Mouse (Mus musculus): ENCODE measurements at regions not wholly inside any gene's neighbourhood (a gene's known extent, or its start where the extent isn't known, plus 50 kb on each side); places are given as distances from the start of the nearest gene placed in this dataset.

DNA sequence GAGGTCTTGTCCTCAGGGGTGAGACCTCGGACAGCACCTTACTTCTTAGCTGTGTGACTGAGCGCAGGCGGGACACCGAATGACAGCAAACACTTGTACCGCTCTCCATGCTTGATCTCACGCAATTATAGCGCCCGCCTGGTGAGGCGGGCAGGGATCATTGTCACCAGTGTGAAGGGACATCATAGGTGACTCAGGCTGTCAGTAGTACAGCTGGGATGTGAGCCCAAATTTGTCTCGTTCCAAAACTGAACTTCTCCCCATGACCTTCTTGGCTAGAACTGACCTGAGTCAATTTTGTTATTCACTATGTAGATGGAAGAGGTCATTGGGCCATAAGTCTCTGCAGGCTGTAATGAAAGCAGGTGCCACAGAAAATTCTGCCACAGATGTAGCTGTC is 104.1 kb upstream of the Rad23b start:
- no peak overlapping the region for H3K27ac ChIP-seq (ENCODE audit: insufficient read depth, low read length)
- H3K36me3 ChIP-seq (ENCODE audit: control insufficient read depth, insufficient read depth, low read length, poor library complexity, severe bottlenecking): no peaks in the 10 kb centered on the region
- H3K9ac ChIP-seq (ENCODE audit: low read depth, poor library complexity, severe bottlenecking): no peak overlapping the region
- no peak for TF ChIP-seq CTCF (IDR thresholded peaks at IDR 0.05; ENCODE audit: low read depth, low read length)
- TF ChIP-seq EP300 (IDR thresholded peaks at IDR 0.05; ENCODE audit: insufficient read depth, low read depth, low read length): no peak
- TF ChIP-seq POLR2A (IDR thresholded peaks at IDR 0.05; ENCODE audit: insufficient read depth, low read length): no peak
- H3K4me3 ChIP-seq (ENCODE audit: low read depth, low read length): no peak overlapping the region
- H3K4me1 ChIP-seq (ENCODE audit: control insufficient read depth, insufficient read depth, low read length): peaks cover 4% of the 10 kb centered on the region
- no peaks in the 10 kb centered on the region for H3K9me3 ChIP-seq (replicated peaks; ENCODE audit: control insufficient read depth, insufficient read depth, low read length, poor library complexity, severe bottlenecking)
- H3K27me3 ChIP-seq (ENCODE audit: control insufficient read depth, insufficient read depth, low read length, poor library complexity, severe bottlenecking): no peaks in the 10 kb centered on the region

DNA sequence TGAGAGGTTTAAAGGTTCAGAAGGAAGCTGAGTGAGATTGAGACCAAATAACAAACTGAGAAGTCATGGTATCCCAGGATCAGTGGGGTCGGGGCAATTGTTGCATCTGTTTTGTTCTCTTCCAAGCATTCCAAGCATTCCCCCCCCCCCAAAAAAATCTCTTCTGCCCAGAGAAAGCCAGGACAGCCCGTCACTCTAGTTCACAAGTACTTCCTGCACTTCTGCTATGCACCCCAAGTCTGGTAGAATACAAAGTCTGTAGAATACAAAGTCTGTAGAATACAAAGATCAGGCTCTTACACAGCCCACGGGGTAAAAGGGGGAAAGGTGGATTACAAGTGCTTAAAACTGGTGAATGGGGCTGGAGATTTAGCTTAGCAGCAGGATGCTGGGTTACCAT is 99.5 kb upstream of the Rad23b start:
- Histone ChIP-seq H3K36me3 (ENCODE audit: control insufficient read depth, insufficient read depth, low read length, poor library complexity, severe bottlenecking) (no peaks in the 10 kb centered on the region), H3K9ac (ENCODE audit: low read depth, poor library complexity, severe bottlenecking) (no peak overlapping the region), H3K4me1 (ENCODE audit: control insufficient read depth, insufficient read depth, low read length) (peaks cover 4% of the 10 kb centered on the region), H3K27me3 (ENCODE audit: control insufficient read depth, insufficient read depth, low read length, poor library complexity, severe bottlenecking) (no peaks in the 10 kb centered on the region), H3K4me3 (ENCODE audit: low read depth, low read length) (no peak overlapping the region), H3K9me3 (replicated peaks; ENCODE audit: control insufficient read depth, insufficient read depth, low read length, poor library complexity, severe bottlenecking) (no peaks in the 10 kb centered on the region), H3K27ac (ENCODE audit: insufficient read depth, low read length) (no peak overlapping the region)
- no peak for TF ChIP-seq POLR2A (IDR thresholded peaks at IDR 0.05; ENCODE audit: insufficient read depth, low read length)
- no peak for TF ChIP-seq CTCF (IDR thresholded peaks at IDR 0.05; ENCODE audit: low read depth, low read length)
- TF ChIP-seq EP300 (IDR thresholded peaks at IDR 0.05; ENCODE audit: insufficient read depth, low read depth, low read length): no peak

DNA sequence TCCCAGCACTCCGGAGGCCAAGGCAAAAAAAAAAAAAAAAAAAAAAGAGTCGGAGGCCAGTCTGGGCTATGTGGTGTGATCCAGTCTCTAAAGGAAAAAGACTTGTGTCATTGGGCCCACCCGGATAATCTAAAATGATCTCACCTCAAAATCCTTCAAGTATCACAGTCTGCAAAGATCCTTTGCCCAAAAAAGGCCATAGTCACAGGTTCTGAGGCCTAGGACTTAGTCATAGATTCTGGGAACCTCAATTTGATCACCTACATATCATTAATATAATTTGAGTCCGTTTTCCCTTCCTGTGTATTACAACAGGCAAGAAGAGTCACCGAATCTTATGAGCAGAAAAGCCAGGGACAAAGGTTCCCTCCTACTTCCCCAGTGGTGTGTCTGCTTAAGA is 98.3 kb upstream of the Rad23b start:
- Histone ChIP-seq H3K27ac (ENCODE audit: insufficient read depth, low read length) (no peak overlapping the region), H3K4me1 (ENCODE audit: control insufficient read depth, insufficient read depth, low read length) (peaks cover 4% of the 10 kb centered on the region), H3K9ac (ENCODE audit: low read depth, poor library complexity, severe bottlenecking) (no peak overlapping the region), H3K36me3 (ENCODE audit: control insufficient read depth, insufficient read depth, low read length, poor library complexity, severe bottlenecking) (no peaks in the 10 kb centered on the region), H3K9me3 (replicated peaks; ENCODE audit: control insufficient read depth, insufficient read depth, low read length, poor library complexity, severe bottlenecking) (no peaks in the 10 kb centered on the region), H3K4me3 (ENCODE audit: low read depth, low read length) (no peak overlapping the region), H3K27me3 (ENCODE audit: control insufficient read depth, insufficient read depth, low read length, poor library complexity, severe bottlenecking) (no peaks in the 10 kb centered on the region)
- TF ChIP-seq CTCF (IDR thresholded peaks at IDR 0.05; ENCODE audit: low read depth, low read length) (no peak), POLR2A (IDR thresholded peaks at IDR 0.05; ENCODE audit: insufficient read depth, low read length) (no peak), EP300 (IDR thresholded peaks at IDR 0.05; ENCODE audit: insufficient read depth, low read depth, low read length) (no peak)

DNA sequence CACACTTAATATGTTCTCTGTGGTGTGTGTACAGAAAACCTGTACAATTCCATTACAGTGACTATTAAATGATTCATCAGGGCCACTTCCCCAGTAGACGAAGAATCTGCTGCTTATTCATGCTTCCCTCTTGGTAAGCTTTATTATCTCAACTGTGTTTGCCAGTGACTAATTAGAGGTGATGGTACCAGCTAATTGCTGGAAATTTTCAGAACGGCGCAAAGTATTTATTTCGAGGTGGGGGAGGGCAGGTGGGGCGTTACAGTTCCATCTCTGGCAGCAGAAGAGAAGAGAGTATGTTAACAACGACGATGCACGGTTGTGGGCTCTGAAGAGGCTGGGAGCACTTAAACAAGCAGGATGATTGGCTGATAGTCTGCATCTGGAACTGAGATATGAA is 96.1 kb upstream of the Rad23b start:
- H3K4me3 ChIP-seq (ENCODE audit: low read depth, low read length): no peak overlapping the region
- H3K36me3 ChIP-seq (ENCODE audit: control insufficient read depth, insufficient read depth, low read length, poor library complexity, severe bottlenecking): no peaks in the 10 kb centered on the region
- H3K4me1 ChIP-seq (ENCODE audit: control insufficient read depth, insufficient read depth, low read length): peaks cover 1% of the 10 kb centered on the region
- no peak for TF ChIP-seq EP300 (IDR thresholded peaks at IDR 0.05; ENCODE audit: insufficient read depth, low read depth, low read length)
- TF ChIP-seq POLR2A (IDR thresholded peaks at IDR 0.05; ENCODE audit: insufficient read depth, low read length): no peak
- no peak for TF ChIP-seq CTCF (IDR thresholded peaks at IDR 0.05; ENCODE audit: low read depth, low read length)
- H3K9me3 ChIP-seq (replicated peaks; ENCODE audit: control insufficient read depth, insufficient read depth, low read length, poor library complexity, severe bottlenecking): no peaks in the 10 kb centered on the region
- no peak overlapping the region for H3K27ac ChIP-seq (ENCODE audit: insufficient read depth, low read length)
- no peaks in the 10 kb centered on the region for H3K27me3 ChIP-seq (ENCODE audit: control insufficient read depth, insufficient read depth, low read length, poor library complexity, severe bottlenecking)
- no peak overlapping the region for H3K9ac ChIP-seq (ENCODE audit: low read depth, poor library complexity, severe bottlenecking)

DNA sequence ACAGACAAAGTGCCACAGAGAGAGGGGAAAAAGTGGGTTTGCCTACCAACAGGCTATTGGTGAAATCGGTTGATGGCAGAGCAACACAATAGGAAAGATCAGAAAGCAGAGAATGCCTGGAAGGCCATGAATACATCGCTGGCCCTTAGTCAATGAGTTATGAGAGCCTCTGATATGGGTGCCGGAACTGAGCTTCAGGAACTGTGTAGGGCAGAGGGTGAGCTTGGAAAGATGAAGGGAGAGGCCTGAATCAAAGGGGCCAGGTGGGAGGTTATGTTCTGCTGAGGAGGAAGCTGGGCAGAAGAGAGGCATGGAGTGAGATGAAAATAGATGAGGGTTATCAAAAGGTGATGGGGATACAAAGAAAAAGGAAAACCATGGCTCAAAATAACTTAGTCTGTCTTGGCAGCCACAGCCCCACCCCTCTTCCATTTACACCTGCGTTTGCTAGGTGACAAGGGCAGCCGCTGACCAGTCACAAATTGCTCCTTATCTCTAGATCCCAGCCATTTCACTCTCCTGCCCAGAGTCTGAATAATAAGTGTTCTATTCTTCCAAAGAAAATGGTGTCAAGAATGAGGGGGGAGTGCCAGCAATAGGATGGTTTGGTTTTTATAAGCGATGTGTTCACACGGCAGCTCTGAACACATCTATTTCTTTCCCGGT is 77.7 kb upstream of the Rad23b start:
- no peak for TF ChIP-seq EP300 (IDR thresholded peaks at IDR 0.05; ENCODE audit: insufficient read depth, low read depth, low read length)
- no peak for TF ChIP-seq CTCF (IDR thresholded peaks at IDR 0.05; ENCODE audit: low read depth, low read length)
- no peak for TF ChIP-seq POLR2A (IDR thresholded peaks at IDR 0.05; ENCODE audit: insufficient read depth, low read length)
- H3K27ac ChIP-seq (ENCODE audit: insufficient read depth, low read length): no peak overlapping the region
- no peaks in the 10 kb centered on the region for H3K4me1 ChIP-seq (ENCODE audit: control insufficient read depth, insufficient read depth, low read length)
- H3K27me3 ChIP-seq (ENCODE audit: control insufficient read depth, insufficient read depth, low read length, poor library complexity, severe bottlenecking): no peaks in the 10 kb centered on the region
- no peaks in the 10 kb centered on the region for H3K36me3 ChIP-seq (ENCODE audit: control insufficient read depth, insufficient read depth, low read length, poor library complexity, severe bottlenecking)
- no peaks in the 10 kb centered on the region for H3K9me3 ChIP-seq (replicated peaks; ENCODE audit: control insufficient read depth, insufficient read depth, low read length, poor library complexity, severe bottlenecking)
- no peak overlapping the region for H3K4me3 ChIP-seq (ENCODE audit: low read depth, low read length)
- H3K9ac ChIP-seq (ENCODE audit: low read depth, poor library complexity, severe bottlenecking): no peak overlapping the region

DNA sequence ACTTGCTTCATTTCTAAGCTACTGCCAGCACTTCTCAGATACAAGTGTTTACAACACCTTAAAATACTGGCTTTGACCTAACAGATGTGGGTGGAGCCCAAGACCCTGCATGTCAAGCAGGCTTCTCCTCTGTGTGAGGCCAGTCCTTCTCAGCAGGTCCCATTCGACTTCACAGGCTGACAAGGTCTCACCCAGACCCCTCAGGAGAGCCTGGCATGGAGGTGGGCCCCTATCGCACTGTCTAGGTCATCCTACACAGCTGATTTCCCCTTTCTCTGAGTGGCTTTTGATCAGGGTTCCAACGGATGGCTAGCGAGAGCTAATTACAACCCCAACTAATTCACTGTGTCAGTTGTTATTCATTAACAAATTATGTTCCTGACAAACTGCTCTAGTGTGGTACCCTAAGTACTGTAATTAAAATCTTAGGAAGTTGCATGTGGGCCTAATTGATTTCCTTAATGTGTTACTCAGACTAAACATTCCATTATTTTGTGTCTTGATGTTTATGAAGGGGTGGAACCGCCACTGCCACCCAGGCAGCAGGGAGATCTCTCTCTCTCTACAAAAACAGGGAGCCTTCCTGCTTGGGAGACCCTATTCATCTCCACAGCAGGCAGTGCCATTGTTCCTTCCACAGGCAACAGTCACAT is 73.4 kb upstream of the Rad23b start:
- Histone ChIP-seq H3K9ac (ENCODE audit: low read depth, poor library complexity, severe bottlenecking) (no peak overlapping the region), H3K4me3 (ENCODE audit: low read depth, low read length) (no peak overlapping the region), H3K27ac (ENCODE audit: insufficient read depth, low read length) (no peak overlapping the region), H3K27me3 (ENCODE audit: control insufficient read depth, insufficient read depth, low read length, poor library complexity, severe bottlenecking) (no peaks in the 10 kb centered on the region), H3K4me1 (ENCODE audit: control insufficient read depth, insufficient read depth, low read length) (no peaks in the 10 kb centered on the region), H3K9me3 (replicated peaks; ENCODE audit: control insufficient read depth, insufficient read depth, low read length, poor library complexity, severe bottlenecking) (no peaks in the 10 kb centered on the region), H3K36me3 (ENCODE audit: control insufficient read depth, insufficient read depth, low read length, poor library complexity, severe bottlenecking) (no peaks in the 10 kb centered on the region)
- TF ChIP-seq POLR2A (IDR thresholded peaks at IDR 0.05; ENCODE audit: insufficient read depth, low read length) (no peak), EP300 (IDR thresholded peaks at IDR 0.05; ENCODE audit: insufficient read depth, low read depth, low read length) (no peak), CTCF (IDR thresholded peaks at IDR 0.05; ENCODE audit: low read depth, low read length) (no peak)

All from ES-Bruce4 (cell line).